ENCODE assay signal across 8 mouse cellular contexts in genomic region chr13:111685751-111686462, GRCm38 (mm10). TPM values are rescaled to one million over a fixed set of nuclear protein-coding genes. Genes with fewer than 3 reads are reported as not detected.
A peak's percentile ranks its signal among the peaks of the same experiment; 100 is the strongest.
DNase-seq lines count a peak whose midpoint lies in the region; ATAC-seq and TF ChIP-seq lines count a peak whose summit lies in the region.

No protein-coding gene starts in this region.

- no peaks in the 10 kb centered on the region for H3K27me3 ChIP-seq in MEL (ENCODE audit: control insufficient read depth in 1 of 2, insufficient read depth in 2 of 2, low read length in 2 of 2)
- H3K27me3 ChIP-seq in forebrain, embryonic 16.5 days (replicated peaks; ENCODE audit: control insufficient read depth, insufficient read depth, low read length) = no peaks in the 10 kb centered on the region
- no peaks in the 10 kb centered on the region for H3K27me3 ChIP-seq in lung, embryonic 14.5 days (ENCODE audit: insufficient read depth, low read length)

- no peak for TF ChIP-seq EP300 in MEL (IDR thresholded peaks at IDR 0.05; ENCODE audit: low read depth in 1 of 2, low read length in 2 of 2)

- peak; percentile 47 to 70; a peak in 2 of 4 replicates for TF ChIP-seq POLR2A in MEL (IDR thresholded peaks at IDR 0.05; ENCODE audit: control insufficient read depth in 1 of 2, insufficient read depth in 1 of 2, low read depth in 1 of 2, low read length in 2 of 2, poor library complexity in 1 of 2)
- peak; percentile 40; the same call in 1 of the 2 replicates for TF ChIP-seq POLR2A in olfactory bulb, adult 2 months (IDR thresholded peaks at IDR 0.05; ENCODE audit: insufficient read depth, low read depth, low read length)

- H3K79me2 ChIP-seq in MEL (ENCODE audit: control insufficient read depth, insufficient read depth, low read length, poor library complexity) = peaks cover 14% of the 10 kb centered on the region

- intact Hi-C loops in heart, postnatal 36 days (cut with DNase I) = loop anchor here (1.0 to 5.0 kb wide), 3 partner anchors 39 to 224 kb away; partner anchors contain the start of gene Gpbp1

- H3K27ac ChIP-seq in MEL (ENCODE audit: control insufficient read depth, low read depth, low read length) = peak overlapping the region; percentile 57
- peak overlapping the region; percentile 96 for H3K27ac ChIP-seq in forebrain, embryonic 16.5 days (ENCODE audit: low read length)
- peak overlapping the region; percentile 98 for H3K27ac ChIP-seq in lung, embryonic 14.5 days (ENCODE audit: low read depth)
- 0 out of 2 replicates have a peak overlapping the region, but pooled peaks have one; percentile 44 for H3K27ac ChIP-seq in olfactory bulb, adult 2 months (ENCODE audit: insufficient read depth, low read depth, low read length)

- H3K4me2 ChIP-seq in forebrain, embryonic 16.5 days (ENCODE audit: low read length) = peak overlapping the region; percentile 75
- H3K4me2 ChIP-seq in lung, embryonic 14.5 days = peak overlapping the region; percentile 85

- H3K36me3 ChIP-seq in MEL (ENCODE audit: control insufficient read depth in 1 of 2, insufficient read depth in 2 of 2, low read length in 2 of 2) = peaks cover 0 to 17% of the 10 kb centered on the region in 2 experiments; a peak in 3 of 4 replicates
- H3K36me3 ChIP-seq in forebrain, embryonic 16.5 days (ENCODE audit: control insufficient read depth, insufficient read depth) = no peaks in the 10 kb centered on the region
- peaks cover 10% of the 10 kb centered on the region; the same call in 1 of the 2 replicates for H3K36me3 ChIP-seq in lung, embryonic 14.5 days (ENCODE audit: insufficient read depth)

- H3K4me3 ChIP-seq in MEL (ENCODE audit: control insufficient read depth in 1 of 2, insufficient read depth in 1 of 2, low read depth in 2 of 2, low read length in 2 of 2) = peak overlapping the region; percentile 64 to 67
- peak overlapping the region; percentile 91 for H3K4me3 ChIP-seq in forebrain, embryonic 16.5 days (replicated peaks; ENCODE audit: low read length)
- peak overlapping the region; percentile 91 for H3K4me3 ChIP-seq in lung, embryonic 14.5 days (ENCODE audit: low read depth, low read length)
- H3K4me3 ChIP-seq in olfactory bulb, adult 2 months (ENCODE audit: insufficient read depth, low read depth, low read length) = peak overlapping the region; percentile 96

- peak; percentile 96 for ATAC-seq in forebrain, embryonic 16.5 days
- peak; percentile 96 for ATAC-seq in lung, embryonic 14.5 days (ENCODE audit: insufficient read depth)

- TF ChIP-seq CTCF in MEL (IDR thresholded peaks at IDR 0.05 in 2 of 3, conservative IDR thresholded peaks at IDR 0.05 in 1 of 3; ENCODE audit: control insufficient read depth in 1 of 3, insufficient read depth in 1 of 3, low read depth in 2 of 3, low read length in 3 of 3, poor library complexity in 1 of 3, severe bottlenecking in 1 of 3) = no peak
- no peak for TF ChIP-seq CTCF in lung, embryonic 14.5 days (IDR thresholded peaks at IDR 0.05; ENCODE audit: low read depth)
- TF ChIP-seq CTCF in olfactory bulb, adult 2 months (IDR thresholded peaks at IDR 0.05; ENCODE audit: insufficient read depth, low read depth, low read length) = no peak

- DNase-seq in MEL (ENCODE audit: low read depth, low spot score) = peak; percentile 79
- DNase-seq in cerebellum, adult 18-20 months = peak; percentile 85 to 92
- peak; percentile 85 to 90 for DNase-seq in heart, postnatal 36 days
- DNase-seq in layer of hippocampus, adult 8-10 months (ENCODE audit: low spot score in 2 of 2) = peak; percentile 61 to 75
- peak; percentile 93 for DNase-seq in lung, embryonic 14.5 days
- DNase-seq in thymus, adult 18-20 months = peak; percentile 72 to 73

- H3K9me3 ChIP-seq in MEL (replicated peaks; ENCODE audit: insufficient read depth, low read length) = no peaks in the 10 kb centered on the region
- H3K9me3 ChIP-seq in forebrain, embryonic 16.5 days (ENCODE audit: control insufficient read depth, low read length) = no peaks in the 10 kb centered on the region
- H3K9me3 ChIP-seq in lung, embryonic 14.5 days (ENCODE audit: low read depth, low read length) = no peaks in the 10 kb centered on the region

- peak overlapping the region; percentile 99 for H3K9ac ChIP-seq in MEL (ENCODE audit: control insufficient read depth, low read depth, low read length, poor library complexity, severe bottlenecking)
- peak overlapping the region; percentile 97 for H3K9ac ChIP-seq in forebrain, embryonic 16.5 days (replicated peaks; ENCODE audit: low read depth, low read length)
- H3K9ac ChIP-seq in lung, embryonic 14.5 days = peak overlapping the region; percentile 97

- peaks cover 8 to 10% of the 10 kb centered on the region in 2 experiments for H3K4me1 ChIP-seq in MEL (ENCODE audit: control insufficient read depth in 1 of 2, insufficient read depth in 2 of 2, low read length in 2 of 2)
- peaks cover 12% of the 10 kb centered on the region; the same call in 1 of the 2 replicates for H3K4me1 ChIP-seq in forebrain, embryonic 16.5 days (replicated peaks; ENCODE audit: control insufficient read depth, insufficient read depth, low read length)
- no peaks in the 10 kb centered on the region for H3K4me1 ChIP-seq in lung, embryonic 14.5 days (ENCODE audit: insufficient read depth)
- peaks cover 5% of the 10 kb centered on the region for H3K4me1 ChIP-seq in olfactory bulb, adult 2 months (ENCODE audit: control insufficient read depth, insufficient read depth, low read length)

- WGBS in forebrain, embryonic 16.5 days = under 1% methylated on average over 78 of the region's 86 CpGs
- under 1% methylated on average over 75 of the region's 86 CpGs for WGBS in lung, embryonic 14.5 days
- under 1% methylated on average over 83 of the region's 86 CpGs for WGBS in olfactory bulb, adult 2 months

- no peak for TF ChIP-seq RAD21 in MEL (IDR thresholded peaks at IDR 0.05; ENCODE audit: low read depth, low read length)

TF ChIP-seq in MEL, 35 proteins besides CTCF, POLR2A, EP300 and RAD21 (continues in another document):
- TF ChIP-seq MAZ (IDR thresholded peaks at IDR 0.05; ENCODE audit: low read depth, low read length) (peak; percentile 23; the same call in 1 of the 2 replicates), MYB (IDR thresholded peaks at IDR 0.05; ENCODE audit: low read depth, low read length) (no peak), E2F4 (IDR thresholded peaks at IDR 0.05; ENCODE audit: borderline replicate concordance, low read depth, low read length) (no peak), ETS1 (IDR thresholded peaks at IDR 0.05; ENCODE audit: low read depth, low read length) (no peak), NRF1 (IDR thresholded peaks at IDR 0.05; ENCODE audit: insufficient read depth, low read depth, low read length, poor library complexity, severe bottlenecking) (no peak), ZNF384 (IDR thresholded peaks at IDR 0.05; ENCODE audit: low read depth, low read length) (no peak), SIN3A (IDR thresholded peaks at IDR 0.05; ENCODE audit: low read length) (peak; percentile 21; the same call in 1 of the 2 replicates), HCFC1 (IDR thresholded peaks at IDR 0.05; ENCODE audit: low read depth, low read length) (no peak; the same call in 1 of the 2 replicates), TAL1 (IDR thresholded peaks at IDR 0.05; ENCODE audit: low read length) (no peak), RCOR1 (IDR thresholded peaks at IDR 0.05; ENCODE audit: low read depth, low read length) (no peak), GATA1 (IDR thresholded peaks at IDR 0.05; ENCODE audit: low read depth, low read length) (no peak), CHD1 (IDR thresholded peaks at IDR 0.05; ENCODE audit: low read depth, low read length) (no peak), SMC3 (IDR thresholded peaks at IDR 0.05; ENCODE audit: low read depth, low read length) (no peak), JUND (IDR thresholded peaks at IDR 0.05; ENCODE audit: low read depth, low read length) (no peak), ZMIZ1 (IDR thresholded peaks at IDR 0.05; ENCODE audit: low read depth, low read length) (0 out of 2 replicates have a peak, but pooled peaks have one; percentile 49), ZC3H11A (IDR thresholded peaks at IDR 0.05; ENCODE audit: low read depth, low read length) (no peak), ZKSCAN1 (IDR thresholded peaks at IDR 0.05; ENCODE audit: low read depth, low read length) (no peak), MAFK (IDR thresholded peaks at IDR 0.05; ENCODE audit: borderline replicate concordance, low read depth, low read length) (no peak), USF1 (IDR thresholded peaks at IDR 0.05; ENCODE audit: low read depth, low read length) (no peak), MEF2A (IDR thresholded peaks at IDR 0.05; ENCODE audit: extremely low read depth, insufficient replicate concordance, low read depth, low read length, poor library complexity, severe bottlenecking) (no peak), MAX (IDR thresholded peaks at IDR 0.05; ENCODE audit: low read length) (no peak), ELF1 (IDR thresholded peaks at IDR 0.05; ENCODE audit: low read depth, low read length) (no peak), MYC (IDR thresholded peaks at IDR 0.05; ENCODE audit: low read depth, low read length) (no peak), MXI1 (IDR thresholded peaks at IDR 0.05; ENCODE audit: low read depth, low read length) (no peak), POLR2AphosphoS2 (IDR thresholded peaks at IDR 0.05; ENCODE audit: low read length) (no peak), GABPA (IDR thresholded peaks at IDR 0.05; ENCODE audit: low read depth, low read length) (no peak), CHD2 (IDR thresholded peaks at IDR 0.05; ENCODE audit: low read length) (no peak), KAT2A (conservative IDR thresholded peaks at IDR 0.05; ENCODE audit: low read depth, low read length) (no peak), TCF12 (IDR thresholded peaks at IDR 0.05; ENCODE audit: low read depth, low read length) (peak; percentile 23; the same call in 1 of the 2 replicates), POLR2AphosphoS5 (IDR thresholded peaks at IDR 0.05; ENCODE audit: borderline replicate concordance, low read depth, low read length) (no peak), UBTF (IDR thresholded peaks at IDR 0.05; ENCODE audit: borderline replicate concordance, insufficient read depth, low read depth, low read length) (no peak)

RNA-seq across cellular contexts. Expression of gene Mier3, which starts 5.1 kb away (rescaled TPM):
- total RNA-seq in MEL (2012; rRNA removed) = 10.1 and 12.6 TPM in 2 replicates
- 10 to 100 TPM in 1 of 2 experiments, not detected in 1; 15.8 TPM for polyA plus RNA-seq in MEL (2012; ENCODE audit: insufficient read depth in 1 of 2, insufficient read length in 2 of 2, low read depth in 1 of 2, low replicate concordance in 2 of 2, missing spikeins in 1 of 2)
- 21.1 and 24.4 TPM in 2 replicates for polyA plus RNA-seq in forebrain, embryonic 16.5 days (2015; fragmentation: Nextera tagmentation; extraction: Ambion mirVana)
- total RNA-seq in heart, postnatal 36 days (2021) = 10 to 100 TPM; 15.1 to 17.6 TPM
- total RNA-seq in layer of hippocampus, adult 8-10 months (2022) = 10 to 100 TPM; 25.3 to 27.7 (median 26.5) TPM
- polyA plus RNA-seq in lung, embryonic 14.5 days (2014; fragmentation: Nextera tagmentation; extraction: Ambion mirVana) = 27.1 and 27.8 TPM in 2 replicates
- not detected in 2 replicates for polyA plus RNA-seq in olfactory bulb, adult 2 months (2012; ENCODE audit: insufficient read depth, insufficient read length, low replicate concordance, missing spikeins)

Comparison
In these comparisons a context has a peak if more than half of its experiments do, and no peak if none do; other contexts are left out.
1. Peak in every context shown above with its lines: DNase-seq, ATAC-seq, H3K4me3 ChIP-seq and H3K27ac ChIP-seq.
2. H3K27ac ChIP-seq: peak in every context shown above with its lines; median percentile 98 in lung, embryonic 14.5 days; 96 in forebrain, embryonic 16.5 days; 57 in MEL; 44 in olfactory bulb, adult 2 months.